Mouse (Mus musculus) myocyte (in vitro differentiated cells): ENCODE results near the gene Mylk. TPM values are rescaled to one million over a fixed set of nuclear protein-coding genes. Genes with fewer than 3 reads are reported as not detected.
"Not testable (repeated sequence)": the region's sequence is repeated elsewhere in the genome, so short reads cannot be mapped to it uniquely, and the experiment has no call there.

Source experiments
- H3K27me3 ChIP-seq: one replicate; pipeline ENCODE4 v1.6.1; 2011; ENCODE audit not compliant: control insufficient read depth, insufficient read depth, insufficient read length
- H3K36me3 ChIP-seq: one replicate; pipeline ENCODE4 v1.6.1; 2011; ENCODE audit not compliant: control insufficient read depth, insufficient read depth
- H3K4me2 ChIP-seq: one replicate; pipeline ENCODE4 v1.6.1; 2011; ENCODE audit warnings: low read depth, control low read depth
- H3K4me3 ChIP-seq: one replicate; pipeline ENCODE4 v1.5.1; 2011; ENCODE audit warnings: mild to moderate bottlenecking, control low read depth, moderate library complexity
- H3K79me2 ChIP-seq: one replicate; pipeline ENCODE4 v1.6.1; 2011; ENCODE audit not compliant: control insufficient read depth, insufficient read depth
- H3ac ChIP-seq: one replicate; pipeline ENCODE4 v1.6.1; 2011; ENCODE audit not compliant: control insufficient read depth, insufficient read length
- CEBPB ChIP-seq: IDR thresholded peaks from 2 replicates; pipeline ENCODE4 v1.6.1; 2011; ENCODE audit warnings: mild to moderate bottlenecking, moderate library complexity; ENCODE audit not compliant: poor library complexity, insufficient read depth, severe bottlenecking
- E2F4 ChIP-seq: IDR thresholded peaks from one replicate; pipeline ENCODE4 v1.6.1; 2011; ENCODE audit warnings: mild to moderate bottlenecking, control low read depth, moderate library complexity; ENCODE audit not compliant: insufficient read depth
- MAX ChIP-seq: IDR thresholded peaks from one replicate; pipeline ENCODE4 v1.6.1; 2011; ENCODE audit warnings: low read depth, mild to moderate bottlenecking, control low read depth
- MYOD1 ChIP-seq, 3 experiments: IDR thresholded peaks; one replicate each; pipeline ENCODE4 v1.6.1; 2011; ENCODE audit warnings: control low read depth in 2 of 3, low read depth in 2 of 3, mild to moderate bottlenecking in 2 of 3, moderate library complexity in 1 of 3; ENCODE audit not compliant: insufficient read length in 2 of 3, control insufficient read depth in 1 of 3
- MYOG ChIP-seq, 3 experiments: IDR thresholded peaks; one replicate each; pipeline ENCODE4 v1.6.1; 2011; ENCODE audit warnings: control low read depth in 2 of 3, low read depth in 2 of 3, mild to moderate bottlenecking in 2 of 3; ENCODE audit not compliant: insufficient read length in 2 of 3, control insufficient read depth in 1 of 3, insufficient read depth in 1 of 3
- POLR2A ChIP-seq: IDR thresholded peaks from one replicate; pipeline ENCODE4 v1.6.1; 2011; ENCODE audit warnings: low read depth, mild to moderate bottlenecking, control low read depth, moderate library complexity; ENCODE audit not compliant: insufficient read length
- POLR2AphosphoS2 ChIP-seq: IDR thresholded peaks from one replicate; pipeline ENCODE4 v1.6.1; 2011; ENCODE audit warnings: low read depth, control low read depth; ENCODE audit not compliant: insufficient read length
- REST ChIP-seq: IDR thresholded peaks from one replicate; pipeline ENCODE4 v1.6.1; 2011; ENCODE audit warnings: mild to moderate bottlenecking, control low read depth, moderate library complexity; ENCODE audit not compliant: insufficient read depth, insufficient read length
- SRF ChIP-seq: IDR thresholded peaks from one replicate; pipeline ENCODE4 v1.6.1; 2011; ENCODE audit warnings: low read depth; ENCODE audit not compliant: control insufficient read depth, insufficient read length
- TCF12 ChIP-seq: IDR thresholded peaks from one replicate; pipeline ENCODE4 v1.6.1; 2011; ENCODE audit warnings: mild to moderate bottlenecking, control low read depth; ENCODE audit not compliant: poor library complexity, insufficient read depth, severe bottlenecking
- TCF3 ChIP-seq: IDR thresholded peaks from one replicate; pipeline ENCODE4 v1.6.1; 2011; ENCODE audit warnings: low read depth, control low read depth; ENCODE audit not compliant: insufficient read length
- USF1 ChIP-seq: IDR thresholded peaks from one replicate; pipeline ENCODE4 v1.6.1; 2011; ENCODE audit warnings: low read depth, mild to moderate bottlenecking, control low read depth, moderate library complexity
- polyA plus RNA-seq: library from polyadenylated mRNA; unstranded; fragments of >200 nt; fragmentation: generic; extraction: Trizol; gene quantifications from one replicate; pipeline ENCODE4 v1.2.1, GENCODE M21; 2012; ENCODE audit warnings: missing spikeins

Gene Mylk
- polyA plus RNA-seq, 1 experiment: 2.1 TPM

GRCm38 (mm10) chr16:34806883-34807767 lies 62.1 kb downstream of the Mylk start:
- Histone ChIP-seq H3K4me2 (peak overlapping the region; percentile 44), H3ac (no peak overlapping the region), H3K79me2 (no peaks in the 10 kb centered on the region), H3K27me3 (no peaks in the 10 kb centered on the region), H3K4me3 (no peak overlapping the region), H3K36me3 (no peaks in the 10 kb centered on the region)
- TF ChIP-seq MYOG (IDR thresholded peaks at IDR 0.05; ENCODE audit: control insufficient read depth in 1 of 3, insufficient read depth in 1 of 3, insufficient read length in 2 of 3, low read depth in 2 of 3) (no peak), REST (no peak), TCF12 (no peak), CEBPB (no peak), USF1 (no peak), SRF (no peak), POLR2AphosphoS2 (no peak), MYOD1 (IDR thresholded peaks at IDR 0.05; ENCODE audit: control insufficient read depth in 1 of 3, insufficient read length in 2 of 3, low read depth in 2 of 3) (peak in 1 of 3 experiments; percentile 42), TCF3 (no peak)

GRCm38 (mm10) chr16:34807768-34808275 lies 62.8 kb downstream of the Mylk start:
- Histone ChIP-seq H3K36me3 (no peaks in the 10 kb centered on the region), H3K27me3 (no peaks in the 10 kb centered on the region), H3ac (no peak overlapping the region), H3K4me2 (peak overlapping the region; percentile 44), H3K79me2 (no peaks in the 10 kb centered on the region), H3K4me3 (no peak overlapping the region)
- TF ChIP-seq SRF (no peak), MYOG (IDR thresholded peaks at IDR 0.05; ENCODE audit: control insufficient read depth in 1 of 3, insufficient read depth in 1 of 3, insufficient read length in 2 of 3, low read depth in 2 of 3) (no peak), POLR2A (no peak), MYOD1 (IDR thresholded peaks at IDR 0.05; ENCODE audit: control insufficient read depth in 1 of 3, insufficient read length in 2 of 3, low read depth in 2 of 3) (no peak), REST (no peak), POLR2AphosphoS2 (no peak), USF1 (no peak), TCF12 (no peak), TCF3 (no peak), MAX (no peak), CEBPB (no peak), E2F4 (no peak)

- no peak overlapping the region for H3K4me3 ChIP-seq
- no peak overlapping the region for H3ac ChIP-seq
- no peaks in the 10 kb centered on the region for H3K27me3 ChIP-seq
- no peaks in the 10 kb centered on the region for H3K36me3 ChIP-seq
- H3K4me2 ChIP-seq: no peak overlapping the region
- no peak for TF ChIP-seq MAX
- no peak for TF ChIP-seq E2F4
- TF ChIP-seq TCF12: no peak
- TF ChIP-seq SRF: no peak
- TF ChIP-seq TCF3: no peak
- TF ChIP-seq MYOG (IDR thresholded peaks at IDR 0.05; ENCODE audit: control insufficient read depth in 1 of 3, insufficient read depth in 1 of 3, insufficient read length in 2 of 3, low read depth in 2 of 3): no peak
- no peak for TF ChIP-seq CEBPB
- TF ChIP-seq USF1: no peak
- H3K79me2 ChIP-seq: no peaks in the 10 kb centered on the region
These were observed 67.2 kb downstream of the Mylk start for GRCm38 (mm10) chr16:34812165-34812564.

- H3K4me2 ChIP-seq, H3K79me2 ChIP-seq: not testable (repeated sequence)
These were observed 68.2 kb downstream of the Mylk start for GRCm38 (mm10) chr16:34813161-34813560.

GRCm38 (mm10) chr16:34813570-34813969 lies 68.6 kb downstream of the Mylk start:
- Histone ChIP-seq H3ac (no peak overlapping the region), H3K4me3 (no peak overlapping the region), H3K4me2 (no peak overlapping the region), H3K79me2 (no peaks in the 10 kb centered on the region), H3K36me3 (no peaks in the 10 kb centered on the region), H3K27me3 (no peaks in the 10 kb centered on the region)
- no peak for TF ChIP-seq E2F4
- no peak for TF ChIP-seq POLR2AphosphoS2
- no peak for TF ChIP-seq REST
- no peak for TF ChIP-seq TCF3
- no peak for TF ChIP-seq USF1
- TF ChIP-seq CEBPB: no peak
- no peak for TF ChIP-seq MAX
- TF ChIP-seq MYOG (IDR thresholded peaks at IDR 0.05; ENCODE audit: control insufficient read depth in 1 of 3, insufficient read depth in 1 of 3, insufficient read length in 2 of 3, low read depth in 2 of 3): no peak
- no peak for TF ChIP-seq SRF
- TF ChIP-seq TCF12: no peak

More at GRCm38 (mm10) chr16:34813161-34813560, 68.2 kb downstream of the Mylk start:
- not testable (repeated sequence) for H3K27me3 ChIP-seq, H3ac ChIP-seq, H3K36me3 ChIP-seq, H3K4me3 ChIP-seq
